Mouse (Mus musculus) layer of hippocampus, postnatal 25 days (tissue): Measurements from ENCODE around the gene Setdb1. TPM values are rescaled to one million over a fixed set of nuclear protein-coding genes. Genes with fewer than 3 reads are reported as not detected.
"Not testable (repeated sequence)": the region's sequence is repeated elsewhere in the genome, so short reads cannot be mapped to it uniquely, and the experiment has no call there.

Source experiments
- DNase-seq, 2 experiments: peaks; one replicate each; pipeline ENCODE4 v3.0.0; 2022; ENCODE audit warnings: mixed read lengths in 2 of 2, low spot score in 1 of 2; ENCODE audit errors: extremely low spot score in 1 of 2
- total RNA-seq, 2 experiments: library from RNA; stranded (reverse); gene quantifications; 2 replicates each; pipeline ENCODE4 v1.2.3; 2021

Gene Setdb1
- 10 to 100 TPM; 34.3 to 39.4 TPM for total RNA-seq

- DNase-seq: peak; percentile 85 to 97
Observed at GRCm38 (mm10) chr3:95356701-95357449, at the start of gene Setdb1. Gene Setdb1, minus strand, starts transcription at chr3:95357202.

GRCm38 (mm10) chr3:95402741-95403140 lies 45.7 kb upstream of the Setdb1 start, which contains the start of gene 4930558C23Rik:
Gene 4930558C23Rik, minus strand, starts transcription at chr3:95402841.
- no peak for DNase-seq

GRCm38 (mm10) chr3:95394385-95394784 lies 37.4 kb upstream of the Setdb1 start:
- no peak for DNase-seq

GRCm38 (mm10) chr3:95385401-95386075 lies 28.5 kb upstream of the Setdb1 start:
- DNase-seq: no peak

- no peak for DNase-seq
Observed at GRCm38 (mm10) chr3:95373208-95373607, 16.2 kb upstream of the Setdb1 start.

- no peak for DNase-seq
Observed at GRCm38 (mm10) chr3:95370101-95370500, 13.1 kb upstream of the Setdb1 start.

- not testable (repeated sequence) for DNase-seq
Observed at GRCm38 (mm10) chr3:95360276-95360675, 3.3 kb upstream of the Setdb1 start.

- no peak for DNase-seq
Observed at GRCm38 (mm10) chr3:95357746-95358145, 744 bp upstream of the Setdb1 start.

- not testable (repeated sequence) for DNase-seq
Observed at GRCm38 (mm10) chr3:95355911-95356544, 974 bp downstream of the Setdb1 start.

- DNase-seq: no peak
Observed at GRCm38 (mm10) chr3:95349491-95349890, 7.5 kb downstream of the Setdb1 start.

GRCm38 (mm10) chr3:95348343-95348742 lies 8.7 kb downstream of the Setdb1 start:
- not testable (repeated sequence) for DNase-seq

- no peak for DNase-seq
Observed at GRCm38 (mm10) chr3:95346454-95346853, 10.5 kb downstream of the Setdb1 start.

- not testable (repeated sequence) for DNase-seq
Observed at GRCm38 (mm10) chr3:95343356-95344000, 13.5 kb downstream of the Setdb1 start.

- no peak for DNase-seq
Observed at GRCm38 (mm10) chr3:95338251-95338650, 18.8 kb downstream of the Setdb1 start.

- DNase-seq: no peak
Observed at GRCm38 (mm10) chr3:95337345-95337744, 19.7 kb downstream of the Setdb1 start.

- no peak for DNase-seq
Observed at GRCm38 (mm10) chr3:95331528-95331927, 25.5 kb downstream of the Setdb1 start.

GRCm38 (mm10) chr3:95328803-95329404 lies 28.1 kb downstream of the Setdb1 start:
- no peak for DNase-seq

- DNase-seq: no peak
Observed at GRCm38 (mm10) chr3:95324454-95325144, 32.4 kb downstream of the Setdb1 start.

- no peak for DNase-seq
Observed at GRCm38 (mm10) chr3:95323429-95323828, 33.6 kb downstream of the Setdb1 start.
